Mouse (Mus musculus) liver, embryonic 15.5 days (tissue): ENCODE results near the gene Gm45808. TPM values are rescaled to one million over a fixed set of nuclear protein-coding genes. Genes with fewer than 3 reads are reported as not detected.

ENCODE experiments used
- ATAC-seq: fragments of 200-750 bp; cut with Nextera tagmentation; 2 replicates; pipeline ENCODE4 v1.8.0; 2017; ENCODE audit warnings: moderate number of reproducible peaks, mild to moderate bottlenecking, moderate library complexity; ENCODE audit not compliant: insufficient read depth
- H3K27ac ChIP-seq: fragments of 300-500 bp; sonication (generic); replicated peaks from 2 replicates; pipeline ENCODE4 v1.5.1; 2015; ENCODE audit warnings: mild to moderate bottlenecking, inconsistent platforms
- H3K27me3 ChIP-seq: fragments of 300-500 bp; sonication (generic); 2 replicates; pipeline ENCODE4 v1.6.1; 2015; ENCODE audit warnings: mild to moderate bottlenecking, inconsistent platforms
- H3K36me3 ChIP-seq: fragments of 300-500 bp; sonication (generic); replicated peaks from 2 replicates; pipeline ENCODE4 v1.6.1; 2015; ENCODE audit warnings: moderate library complexity, mild to moderate bottlenecking, inconsistent platforms
- H3K4me1 ChIP-seq: fragments of 300-500 bp; sonication (generic); replicated peaks from 2 replicates; pipeline ENCODE4 v1.6.1; 2015; ENCODE audit warnings: inconsistent platforms
- H3K4me2 ChIP-seq: fragments of 300-500 bp; sonication (generic); 2 replicates; pipeline ENCODE4 v1.6.1; 2015; ENCODE audit warnings: moderate library complexity, mild to moderate bottlenecking, inconsistent platforms
- H3K4me3 ChIP-seq: fragments of 300-500 bp; sonication (generic); replicated peaks from 2 replicates; pipeline ENCODE4 v1.5.1; 2015; ENCODE audit warnings: mild to moderate bottlenecking, inconsistent platforms
- H3K9ac ChIP-seq: fragments of 300-500 bp; sonication (generic); 2 replicates; pipeline ENCODE4 v1.6.1; 2015; ENCODE audit warnings: moderate library complexity, mild to moderate bottlenecking, inconsistent platforms
- H3K9me3 ChIP-seq: fragments of 300-500 bp; sonication (generic); replicated peaks from 2 replicates; pipeline ENCODE4 v1.6.1; 2016; ENCODE audit warnings: inconsistent platforms
- WGBS: fragments of 180-500 bp; shearing (Covaris S2); methylation state at CpG from one replicate; pipeline ENCODE4 v1.1.7; 2015; ENCODE audit warnings: mixed read lengths; ENCODE audit not compliant: insufficient replicate concordance; 5-methylcytosine and 5-hydroxymethylcytosine counted together
- polyA plus RNA-seq: library from polyadenylated mRNA; unstranded; fragments of >200 nt; fragmentation: Nextera tagmentation; extraction: Ambion mirVana; gene quantifications from 2 replicates; pipeline ENCODE4 v1.2.1, GENCODE M21; 2015

The Gm45808 gene
- polyA plus RNA-seq, 1 experiment from 2014 or later, result not detected

DNA sequence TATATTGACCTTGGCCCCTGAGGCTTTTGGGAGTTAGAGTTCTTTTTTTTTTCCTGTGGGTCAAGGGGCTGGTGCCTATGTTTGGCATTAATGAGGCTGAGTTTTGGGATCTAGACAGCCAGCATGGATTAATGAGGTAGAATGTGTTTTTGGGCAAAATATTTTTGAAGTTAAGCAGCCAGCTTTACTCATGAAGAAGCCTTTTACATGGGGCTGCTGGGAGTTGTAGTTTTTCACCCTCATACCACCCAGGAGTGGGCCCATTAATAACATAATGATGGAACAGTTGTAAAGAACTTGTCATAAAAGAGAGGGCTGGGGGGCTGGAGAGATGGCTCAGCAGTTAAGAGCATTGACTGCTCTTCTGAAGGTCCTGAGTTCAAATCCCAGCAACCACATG lies 40.0 kb downstream of the Gm45808 start:
- ATAC-seq, result no peak
- H3K27ac ChIP-seq, result no peak overlapping the region
- H3K27me3 ChIP-seq, result no peaks in the 10 kb centered on the region
- H3K4me3 ChIP-seq, result no peak overlapping the region
- H3K4me1 ChIP-seq, result peaks cover 18% of the 10 kb centered on the region
- no peak overlapping the region for H3K4me2 ChIP-seq
- H3K9me3 ChIP-seq, result no peaks in the 10 kb centered on the region
- peaks cover 9% of the 10 kb centered on the region for H3K36me3 ChIP-seq
- H3K9ac ChIP-seq, result no peak overlapping the region

DNA sequence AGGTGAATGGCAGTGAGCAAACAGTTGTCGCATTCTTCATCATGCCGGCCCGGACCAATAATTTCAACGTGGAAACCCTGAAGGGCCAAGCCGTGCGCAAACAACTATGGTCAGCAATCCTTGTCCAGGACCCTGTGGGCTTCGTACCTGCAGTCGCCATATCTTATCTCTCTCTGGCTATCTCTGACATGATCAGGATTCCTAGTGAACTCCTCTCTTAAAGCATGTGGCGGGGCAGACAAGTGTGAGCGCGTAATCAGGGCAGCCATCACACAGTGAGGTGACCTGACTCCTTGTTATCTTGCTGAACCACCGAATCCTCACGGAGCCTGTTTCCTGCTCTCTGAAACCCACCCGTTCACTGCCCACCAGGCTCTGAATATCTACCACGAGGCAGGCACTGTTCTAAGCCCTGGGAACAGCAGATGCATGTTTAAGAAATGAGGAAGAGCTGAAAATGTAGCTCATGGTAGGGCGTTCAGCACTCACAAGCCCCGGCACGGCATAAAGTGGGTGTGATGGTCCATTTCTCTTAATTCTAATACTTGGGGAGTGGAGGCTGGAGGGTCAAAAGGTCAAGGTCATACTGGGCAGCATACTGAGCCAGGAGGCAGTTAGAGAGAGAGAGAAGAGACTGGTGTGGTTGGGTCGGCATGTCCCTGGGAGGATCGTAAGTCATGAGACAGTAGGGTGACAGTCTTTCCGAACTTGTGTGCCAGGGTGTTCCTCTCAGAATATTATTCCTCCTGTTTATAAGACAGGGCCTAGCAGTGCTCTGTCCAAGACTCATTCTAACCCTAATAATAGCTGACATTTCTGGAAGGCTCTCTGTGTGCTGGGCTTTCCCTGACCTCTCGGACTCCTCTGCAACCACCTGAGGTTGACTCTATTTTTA lies 42.8 kb downstream of the Gm45808 start:
- 51% methylated on average over 22 of the region's 22 CpGs for WGBS
- Histone ChIP-seq H3K4me3 (no peak overlapping the region), H3K9ac (no peak overlapping the region), H3K36me3 (peaks cover 17% of the 10 kb centered on the region), H3K27ac (no peak overlapping the region), H3K9me3 (no peaks in the 10 kb centered on the region), H3K27me3 (no peaks in the 10 kb centered on the region), H3K4me2 (no peak overlapping the region), H3K4me1 (peaks cover 10% of the 10 kb centered on the region)
- ATAC-seq, result no peak

DNA sequence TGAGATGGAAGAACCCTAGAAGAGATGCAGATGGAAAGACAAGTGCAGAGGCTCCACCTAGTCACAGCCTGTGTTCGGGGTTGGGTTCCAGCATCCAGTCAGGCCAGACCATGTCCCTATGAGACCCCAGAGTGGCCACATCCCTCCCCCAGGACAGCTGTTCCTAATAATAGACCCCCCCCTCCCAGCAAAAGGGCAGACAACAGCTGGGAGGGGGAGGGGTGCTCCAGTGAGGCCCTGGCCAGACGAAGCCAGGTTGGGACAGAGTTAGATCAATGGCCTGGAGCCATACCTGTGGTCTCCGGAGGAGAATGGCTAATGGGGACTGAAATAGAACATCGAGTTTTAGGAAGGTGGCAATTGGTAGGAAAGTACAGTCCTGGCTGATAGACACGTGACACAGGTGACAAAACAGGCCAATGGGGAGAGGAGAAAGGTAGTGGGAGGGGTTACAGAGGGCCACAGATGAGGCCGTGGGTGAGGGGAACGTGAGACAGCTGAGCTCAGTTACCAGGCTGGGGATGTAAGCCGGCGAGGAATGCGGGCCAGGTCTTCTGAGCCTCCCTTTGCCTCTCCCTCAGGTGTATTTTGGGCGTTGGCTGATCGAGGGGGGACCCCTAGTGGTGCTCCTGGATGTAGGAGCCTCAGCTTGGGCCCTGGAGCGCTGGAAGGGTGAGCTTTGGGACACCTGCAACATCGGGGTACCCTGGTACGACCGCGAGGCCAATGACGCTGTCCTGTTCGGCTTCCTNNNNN lies 48.9 kb downstream of the Gm45808 start, which contains the start of gene Ruvbl2:
Gene Ruvbl2 (minus strand): TSS at position 576 of the 756 bp plus-strand sequence.
- Histone ChIP-seq H3K27ac (no peak within 1 kb of the TSS), H3K9ac (no peak within 1 kb of the TSS), H3K27me3 (no peaks in the 10 kb centered on the region; the same call in 1 of the 2 replicates), H3K4me3 (no peak within 1 kb of the TSS), H3K4me1 (peaks cover 36% of the 10 kb centered on the region), H3K36me3 (peaks cover 10% of the 10 kb centered on the region; the same call in 1 of the 2 replicates), H3K4me2 (no peak within 1 kb of the TSS), H3K9me3 (no peaks in the 10 kb centered on the region)
- 50% methylated on average over 19 of the region's 19 CpGs for WGBS
- ATAC-seq, result no peak

DNA sequence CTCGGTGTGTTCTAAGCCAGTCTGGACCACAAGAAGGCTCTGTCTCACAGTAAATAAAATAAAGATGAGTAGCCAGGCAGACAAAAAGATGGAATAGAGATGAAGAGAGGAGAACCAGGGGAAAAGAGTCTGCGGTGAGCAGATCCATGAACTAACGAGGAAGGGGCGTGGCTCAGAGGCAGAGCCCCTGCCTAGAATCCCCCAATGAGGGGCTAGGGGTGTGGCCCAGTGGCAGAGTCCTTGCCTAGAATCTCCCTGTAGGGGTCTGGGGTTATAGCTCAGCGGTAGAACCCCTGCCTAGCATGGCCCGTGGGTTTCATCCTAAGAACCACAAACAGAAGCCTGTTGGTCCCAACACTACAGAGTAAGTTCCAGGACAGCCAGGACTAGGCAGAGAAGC lies 49.6 kb downstream of the Gm45808 start:
- Histone ChIP-seq H3K9me3 (no peaks in the 10 kb centered on the region), H3K4me2 (no peak overlapping the region), H3K27me3 (no peaks in the 10 kb centered on the region; the same call in 1 of the 2 replicates), H3K27ac (no peak overlapping the region), H3K36me3 (peaks cover 12% of the 10 kb centered on the region), H3K4me1 (peaks cover 40% of the 10 kb centered on the region), H3K9ac (no peak overlapping the region), H3K4me3 (no peak overlapping the region)
- ATAC-seq, result no peak
- WGBS, result 45% methylated on average over 6 of the region's 6 CpGs

DNA sequence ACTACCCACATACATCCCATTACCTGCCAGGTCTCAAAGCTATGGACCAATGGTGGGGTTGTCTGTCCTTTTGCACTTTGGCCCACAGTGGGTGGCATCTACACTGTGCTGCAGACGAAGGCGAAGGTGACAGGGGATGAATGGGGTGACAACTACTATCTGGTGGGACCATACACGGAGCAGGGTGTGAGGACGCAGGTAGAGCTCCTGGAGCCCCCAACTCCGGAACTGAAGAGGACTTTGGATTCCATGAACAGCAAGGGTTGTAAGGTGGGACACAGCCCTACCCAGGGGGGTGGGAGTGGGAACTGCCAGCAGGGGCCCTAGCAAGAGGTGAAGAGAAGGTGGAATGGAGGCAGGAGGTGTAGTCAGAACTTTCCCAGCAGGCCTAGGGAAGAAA lies 50.2 kb downstream of the Gm45808 start:
- Histone ChIP-seq H3K27me3 (no peaks in the 10 kb centered on the region; the same call in 1 of the 2 replicates), H3K4me3 (no peak overlapping the region), H3K9me3 (no peaks in the 10 kb centered on the region), H3K4me2 (0 out of 2 replicates have a peak overlapping the region, but pooled peaks have one; percentile 88), H3K36me3 (peaks cover 18% of the 10 kb centered on the region), H3K4me1 (peaks cover 46% of the 10 kb centered on the region), H3K27ac (no peak overlapping the region), H3K9ac (no peak overlapping the region)
- WGBS, result 73% methylated on average over 5 of the region's 5 CpGs
- no peak for ATAC-seq

DNA sequence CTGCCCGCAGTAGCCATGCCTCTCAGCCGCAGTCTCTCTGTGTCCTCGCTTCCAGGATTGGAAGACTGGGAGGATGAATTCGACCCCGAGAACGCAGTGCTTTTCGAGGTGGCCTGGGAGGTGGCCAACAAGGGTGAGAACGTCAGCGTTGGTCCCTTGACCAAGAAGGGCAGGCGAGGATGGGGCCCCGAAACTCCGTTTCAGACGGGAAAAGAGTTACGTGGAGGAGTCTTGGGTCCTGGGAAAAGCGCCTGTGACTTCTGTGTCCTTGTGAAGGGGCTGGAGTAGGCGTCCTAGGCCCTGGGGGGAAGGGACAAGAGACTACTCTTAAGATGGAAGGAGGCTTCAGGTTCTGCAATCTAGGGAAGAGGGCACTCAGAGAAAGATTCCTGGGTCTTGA lies 51.6 kb downstream of the Gm45808 start:
- Histone ChIP-seq H3K4me2 (peak overlapping the region; percentile 88), H3K9ac (peak overlapping the region; percentile 63), H3K36me3 (peaks cover 24% of the 10 kb centered on the region), H3K4me3 (peak overlapping the region; percentile 71), H3K9me3 (no peaks in the 10 kb centered on the region), H3K27me3 (no peaks in the 10 kb centered on the region; the same call in 1 of the 2 replicates), H3K27ac (peak overlapping the region; percentile 71), H3K4me1 (peaks cover 58% of the 10 kb centered on the region)
- no peak for ATAC-seq
- 4% methylated on average over 16 of the region's 16 CpGs for WGBS

DNA sequence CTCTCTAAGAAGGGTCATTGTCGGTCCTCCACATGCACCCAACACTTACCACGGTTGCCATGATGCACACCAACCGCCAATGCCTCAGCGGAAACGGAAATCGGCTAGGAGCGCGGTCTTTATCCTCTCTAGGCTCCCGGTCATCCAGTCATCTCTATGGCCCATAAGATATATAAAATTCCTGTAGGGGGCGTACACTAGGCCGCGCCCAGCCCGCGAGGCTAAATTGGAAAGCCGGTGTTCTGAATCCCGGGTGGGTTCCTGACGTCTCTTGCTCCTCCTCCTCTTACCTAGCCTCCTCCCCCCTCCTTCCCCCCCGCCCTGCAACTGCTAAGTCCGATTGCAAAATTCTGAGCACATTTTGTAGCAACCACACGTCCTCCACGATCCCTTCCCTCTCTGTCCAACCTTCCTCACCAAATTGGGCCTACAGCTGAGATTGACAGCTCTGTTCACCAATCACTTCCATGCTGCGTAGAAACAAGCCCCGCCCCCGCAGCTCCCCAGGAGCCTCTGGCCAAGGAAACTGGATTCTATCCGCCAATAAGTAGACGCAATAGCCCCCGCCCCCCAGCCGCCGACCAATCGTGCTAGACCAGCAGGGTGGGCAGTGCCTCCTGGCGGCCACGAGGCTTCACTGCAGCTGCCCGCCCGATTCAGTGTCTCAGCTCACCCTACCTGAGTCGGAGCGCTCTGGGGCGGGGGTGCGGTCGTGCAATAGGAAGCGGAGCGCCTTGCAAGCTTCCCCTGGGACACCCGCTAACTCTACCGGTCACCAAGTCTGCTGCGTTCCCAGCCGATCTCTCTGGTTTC lies 52.2 kb downstream of the Gm45808 start, which contains the start of gene Gys1:
Gene Gys1 (plus strand): TSS at position 642 of the 813 bp plus-strand sequence.
- H3K9me3 ChIP-seq, result no peaks in the 10 kb centered on the region
- H3K27ac ChIP-seq, result peak within 1 kb of the TSS; percentile 91
- H3K9ac ChIP-seq, result peak within 1 kb of the TSS; percentile 65
- peaks cover 28% of the 10 kb centered on the region for H3K36me3 ChIP-seq
- WGBS, result under 1% methylated on average over 45 of the region's 45 CpGs
- peak; percentile 95 for ATAC-seq
- H3K4me1 ChIP-seq, result peaks cover 58% of the 10 kb centered on the region
- no peaks in the 10 kb centered on the region; the same call in 1 of the 2 replicates for H3K27me3 ChIP-seq
- H3K4me2 ChIP-seq, result peak within 1 kb of the TSS; percentile 88
- peak within 1 kb of the TSS; percentile 71 for H3K4me3 ChIP-seq

DNA sequence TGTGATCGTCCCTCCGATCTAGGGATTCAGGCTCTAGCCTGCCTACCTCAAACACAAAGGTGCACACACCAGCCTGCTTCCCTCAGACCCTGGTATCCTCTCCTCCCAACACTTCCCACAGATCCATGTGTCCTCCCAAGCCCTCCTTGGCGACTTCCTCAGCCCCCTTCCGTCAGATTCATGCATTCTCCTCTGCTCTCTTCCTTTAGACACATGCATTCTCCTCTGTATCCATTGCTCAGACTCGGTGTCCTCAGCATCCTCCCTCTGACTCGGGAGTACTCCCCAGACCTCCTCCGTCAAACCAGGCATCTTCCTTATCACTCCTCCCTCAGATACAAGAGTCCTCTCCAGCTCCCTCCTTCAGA lies 52.8 kb downstream of the Gm45808 start:
- Histone ChIP-seq H3K9ac (peak overlapping the region; percentile 65), H3K4me1 (peaks cover 58% of the 10 kb centered on the region), H3K27me3 (no peaks in the 10 kb centered on the region; the same call in 1 of the 2 replicates), H3K4me2 (peak overlapping the region; percentile 88), H3K4me3 (peak overlapping the region; percentile 71), H3K9me3 (no peaks in the 10 kb centered on the region), H3K36me3 (peaks cover 34% of the 10 kb centered on the region), H3K27ac (peak overlapping the region; percentile 91)
- ATAC-seq, result no peak
- under 1% methylated on average over 7 of the region's 7 CpGs for WGBS

DNA sequence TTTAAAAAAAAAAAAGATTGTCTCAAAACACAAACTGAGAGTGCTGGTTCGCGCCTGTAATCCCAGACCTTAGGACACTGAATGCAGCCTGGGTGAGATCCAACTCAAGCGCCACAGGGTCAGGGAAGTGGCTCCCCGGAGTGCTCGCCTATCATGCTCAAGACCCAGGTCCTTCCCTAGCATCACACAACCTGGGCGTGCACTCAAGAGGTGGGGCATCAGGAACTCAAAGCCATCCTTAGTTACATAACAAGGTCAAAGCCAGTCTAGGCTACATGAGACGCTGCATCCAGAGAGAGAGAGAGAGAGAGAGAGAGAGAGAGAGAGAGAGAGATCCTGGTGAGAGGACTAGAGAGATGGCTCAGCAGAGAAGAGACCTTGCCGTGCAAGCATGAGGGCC lies 60.1 kb downstream of the Gm45808 start:
- Histone ChIP-seq H3K27ac (no peak overlapping the region), H3K4me3 (no peak overlapping the region), H3K9ac (no peak overlapping the region), H3K4me1 (peaks cover 13% of the 10 kb centered on the region), H3K36me3 (peaks cover 94% of the 10 kb centered on the region), H3K4me2 (no peak overlapping the region), H3K27me3 (no peaks in the 10 kb centered on the region), H3K9me3 (no peaks in the 10 kb centered on the region)
- no peak for ATAC-seq
- 77% methylated on average over 8 of the region's 8 CpGs for WGBS

DNA sequence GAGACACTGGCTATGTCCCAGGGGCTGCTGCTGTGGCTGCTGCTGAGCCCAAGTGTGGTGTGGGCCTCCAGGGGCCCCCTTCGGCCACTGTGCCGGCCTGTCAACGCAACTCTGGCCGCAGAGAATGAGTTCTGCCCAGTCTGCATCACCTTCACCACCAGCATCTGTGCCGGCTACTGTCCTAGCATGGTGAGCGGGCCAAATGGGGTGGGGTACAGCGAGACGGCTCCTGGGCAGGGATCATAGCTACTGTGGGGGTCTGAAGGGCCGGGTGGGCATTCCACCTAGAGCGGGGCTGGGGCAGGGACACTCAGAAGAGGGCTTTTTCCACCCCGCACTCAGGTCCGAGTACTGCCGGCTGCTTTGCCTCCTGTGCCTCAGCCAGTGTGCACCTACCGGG lies 65.4 kb downstream of the Gm45808 start:
- WGBS, result 84% methylated on average over 14 of the region's 14 CpGs
- peaks cover 50% of the 10 kb centered on the region for H3K27me3 ChIP-seq
- no peak for ATAC-seq
- no peak overlapping the region for H3K4me3 ChIP-seq
- H3K9ac ChIP-seq, result no peak overlapping the region
- peaks cover 50% of the 10 kb centered on the region for H3K36me3 ChIP-seq
- no peaks in the 10 kb centered on the region for H3K9me3 ChIP-seq
- no peak overlapping the region for H3K27ac ChIP-seq
- H3K4me2 ChIP-seq, result no peak overlapping the region
- H3K4me1 ChIP-seq, result no peaks in the 10 kb centered on the region
